Mouse (Mus musculus): ENCODE measurements around the gene Islr.

Gene Islr

GRCm38 (mm10) chr9:58196610-58197567 is 7.2 kb downstream of the Islr start:
- DNase-seq, result no peak

GRCm38 (mm10) chr9:58196141-58196540 is 8.0 kb downstream of the Islr start:
- DNase-seq, result no peak

DNA sequence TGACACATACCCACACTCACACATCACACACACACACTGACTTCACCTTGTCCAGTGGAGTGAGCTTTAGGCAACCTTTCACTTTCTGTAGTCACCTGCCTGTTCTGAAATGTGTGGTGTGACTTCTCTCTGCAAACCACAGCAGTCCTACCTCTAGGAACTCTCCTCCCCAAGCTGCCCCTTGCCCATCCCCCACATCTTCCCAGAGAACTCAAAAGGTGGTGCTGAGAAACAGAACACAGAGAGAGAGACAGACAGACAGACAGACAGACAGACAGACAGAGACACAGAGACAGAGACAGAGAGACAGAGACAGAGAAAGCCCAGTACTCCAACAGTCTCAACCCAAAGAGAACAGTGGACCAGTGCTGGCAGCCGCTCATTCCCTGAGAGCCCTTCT is 8.4 kb downstream of the Islr start:
- no peak for DNase-seq

GRCm38 (mm10) chr9:58194222-58194621 is 9.9 kb downstream of the Islr start:
- DNase-seq, result no peak

DNA sequence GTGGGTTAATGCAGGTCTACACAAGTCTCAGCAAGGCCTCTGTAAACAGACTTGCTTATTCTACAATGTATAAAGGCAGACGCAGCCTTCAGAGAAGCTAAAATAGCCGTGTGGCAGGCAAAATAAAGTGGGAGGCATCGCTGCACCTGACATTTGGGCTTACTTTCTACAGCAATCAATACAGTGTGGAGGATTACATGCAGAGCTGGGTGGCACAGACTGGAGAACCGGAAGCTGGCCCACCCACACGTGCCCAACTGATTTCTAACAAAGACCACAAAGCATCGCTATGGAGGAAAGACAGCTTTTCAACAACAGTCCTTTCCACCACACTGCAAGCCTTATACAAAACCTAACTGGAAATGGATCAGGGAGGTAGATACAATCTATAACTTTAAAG is 19.6 kb downstream of the Islr start:
- DNase-seq, result no peak

- DNase-seq, result no peak
Measured at GRCm38 (mm10) chr9:58179390-58179789, 24.7 kb downstream of the Islr start.

GRCm38 (mm10) chr9:58177165-58177564 is 26.9 kb downstream of the Islr start:
- no peak for DNase-seq

DNA sequence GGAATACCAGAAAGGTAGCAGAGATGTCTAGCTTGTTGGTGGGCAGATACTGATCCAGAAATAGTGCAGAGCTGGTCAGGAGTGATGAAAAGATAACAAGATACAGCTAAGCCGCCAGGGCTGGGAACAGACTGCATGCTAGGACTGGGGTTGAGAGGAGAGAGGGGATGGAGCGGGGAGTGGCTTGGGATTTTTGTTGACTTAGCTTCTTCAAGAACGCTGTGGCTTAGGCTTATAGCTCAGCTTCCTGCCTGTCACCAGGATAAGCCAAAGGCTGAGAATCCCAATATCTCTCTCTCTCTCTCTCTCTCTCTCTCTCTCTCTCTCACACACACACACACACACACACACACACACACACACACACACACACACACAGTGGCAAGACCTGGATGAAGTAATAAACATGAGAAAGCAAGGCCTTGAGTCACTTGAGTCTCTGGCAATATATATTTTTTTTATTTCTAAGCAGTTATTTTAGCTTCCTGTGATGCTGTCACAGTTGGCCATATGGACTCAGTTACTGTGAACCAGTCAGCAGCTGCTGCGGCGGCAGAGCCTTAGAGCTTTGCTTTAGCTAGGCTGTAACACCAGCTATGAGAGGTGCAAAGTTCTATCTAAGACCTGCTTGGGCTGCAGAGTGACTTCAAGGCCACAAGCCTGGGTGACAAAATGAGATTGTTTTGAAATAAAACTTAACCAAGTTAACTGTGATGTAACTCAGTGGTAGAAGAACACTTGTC is 28.2 kb downstream of the Islr start:
- peak; percentile 80 for DNase-seq

DNA sequence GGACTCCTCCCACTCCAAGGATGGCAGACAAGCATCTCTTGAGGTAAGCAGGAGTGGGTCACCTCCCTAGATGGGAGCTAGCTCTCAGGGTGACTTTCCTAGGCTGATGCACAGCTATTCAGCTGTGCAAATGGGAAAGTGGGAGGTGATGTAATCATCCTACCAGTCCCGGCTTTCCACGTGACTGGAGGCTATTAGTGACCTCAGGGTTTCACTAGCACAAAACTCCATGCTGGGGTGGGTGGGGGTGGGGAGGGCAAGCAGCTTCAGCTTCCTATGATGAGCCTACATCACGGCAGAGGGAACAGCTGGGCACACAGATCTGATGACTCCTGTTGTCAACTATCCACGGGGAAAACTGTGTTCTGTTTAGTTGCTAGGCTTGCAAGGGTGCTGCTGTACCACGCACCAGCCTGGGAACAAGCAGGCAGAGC is 29.3 kb downstream of the Islr start:
- DNase-seq, result peak; percentile 61

GRCm38 (mm10) chr9:58172863-58173262 is 31.2 kb downstream of the Islr start:
- no peak for DNase-seq

DNA sequence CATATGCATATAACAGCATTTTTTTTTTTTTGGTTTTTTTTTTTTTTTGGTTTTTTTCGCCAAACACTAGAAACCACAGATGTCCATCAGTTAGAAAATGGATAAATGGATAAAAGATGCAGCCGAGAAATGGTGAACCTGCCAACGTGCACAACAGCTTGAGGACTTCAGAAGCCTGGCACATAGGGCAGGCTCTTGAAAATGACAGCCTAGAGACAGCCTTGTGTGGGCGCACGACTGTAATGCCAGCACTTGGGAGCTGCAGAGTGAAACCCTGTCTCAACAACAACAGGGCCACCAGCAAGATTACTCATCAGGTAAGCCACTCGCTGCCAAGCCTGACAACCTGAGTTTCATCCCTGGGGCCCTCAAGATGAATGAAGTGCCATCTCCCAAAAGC is 34.7 kb downstream of the Islr start:
- DNase-seq, result no peak

DNA sequence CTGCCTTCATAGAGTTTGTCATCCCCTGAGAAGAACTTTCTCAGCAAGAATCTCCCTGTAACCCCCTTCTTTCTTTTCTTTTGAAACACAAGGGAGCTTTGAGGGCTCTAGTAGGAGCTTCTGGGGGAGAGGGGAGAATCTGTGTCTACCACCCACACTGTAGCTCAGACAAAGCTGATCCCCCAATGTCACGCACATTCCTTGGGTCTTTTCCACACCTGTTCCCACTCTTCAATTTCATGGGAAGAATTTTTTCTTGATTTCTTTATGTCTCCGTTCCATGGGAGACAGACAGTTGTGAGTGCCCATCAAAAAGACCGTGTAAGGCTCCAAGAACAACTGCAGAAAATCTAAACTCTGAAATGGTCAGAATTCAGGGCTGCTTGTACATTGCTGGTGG is 35.2 kb downstream of the Islr start:
- no peak for DNase-seq

DNA sequence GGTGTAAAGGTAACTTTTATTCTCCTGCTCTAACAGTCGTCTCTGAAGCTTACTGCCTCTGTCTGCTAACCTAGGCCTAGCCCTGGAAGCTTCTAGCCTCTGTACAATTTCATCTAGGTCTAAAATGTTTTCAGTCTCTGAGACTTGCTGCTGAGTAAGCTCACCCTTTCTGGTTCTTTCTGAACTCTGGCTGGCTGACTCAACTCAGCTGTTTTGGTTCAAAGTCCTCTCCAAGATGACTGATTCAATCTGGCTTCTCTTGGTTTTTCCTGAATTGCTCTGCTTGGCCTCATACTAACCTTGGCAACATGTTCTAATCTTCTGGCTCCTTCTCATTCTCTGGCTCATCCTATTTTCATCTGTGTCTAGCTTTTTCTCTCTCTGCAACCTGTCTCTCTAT is 38.3 kb downstream of the Islr start:
- no peak for DNase-seq

GRCm38 (mm10) chr9:58163146-58163545 is 41.0 kb downstream of the Islr start:
- DNase-seq, result no peak

- no peak for DNase-seq
Measured at GRCm38 (mm10) chr9:58162173-58162572, 41.9 kb downstream of the Islr start.

GRCm38 (mm10) chr9:58160315-58160714 is 43.8 kb downstream of the Islr start:
- DNase-seq, result no peak

GRCm38 (mm10) chr9:58159855-58160254 is 44.3 kb downstream of the Islr start:
- DNase-seq, result peak; percentile 66

DNA sequence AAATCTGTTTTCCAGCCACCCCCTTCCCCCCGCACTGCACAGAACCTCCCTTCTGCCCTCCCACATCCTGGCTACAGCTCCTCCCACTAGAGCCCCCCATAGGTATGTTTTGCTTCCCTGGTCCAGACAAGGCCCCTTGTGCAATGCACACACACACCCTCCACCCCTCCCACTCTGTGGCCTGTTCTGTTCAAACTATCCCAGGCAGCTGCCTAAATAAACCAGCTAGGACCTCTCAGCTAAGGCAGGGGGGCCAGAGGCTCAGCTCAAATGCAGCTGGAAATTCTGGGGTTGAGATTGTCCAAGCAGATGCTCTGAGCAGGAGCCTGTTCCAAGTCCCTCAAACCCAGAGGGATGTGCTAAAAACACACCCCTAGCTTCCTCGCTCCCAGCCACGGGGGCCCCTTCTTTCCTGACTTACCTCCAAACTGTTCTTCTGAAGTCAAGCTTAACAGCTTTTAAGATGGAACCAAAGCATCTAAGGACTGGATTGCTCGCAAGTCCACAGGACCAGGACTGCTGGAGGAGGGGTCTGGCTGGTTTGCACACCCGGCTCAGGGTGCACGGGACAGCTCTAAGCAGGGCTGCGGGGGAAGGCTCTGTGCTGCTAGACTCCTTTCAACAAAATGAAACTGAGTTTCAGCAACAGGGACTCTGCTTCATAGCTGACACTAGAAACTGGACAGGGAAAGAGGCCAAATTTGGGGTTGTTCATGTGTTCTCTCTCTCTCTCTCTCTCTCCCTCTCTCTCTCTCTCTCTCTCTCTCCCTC is 45.4 kb downstream of the Islr start:
- peak; percentile 14 for DNase-seq

DNA sequence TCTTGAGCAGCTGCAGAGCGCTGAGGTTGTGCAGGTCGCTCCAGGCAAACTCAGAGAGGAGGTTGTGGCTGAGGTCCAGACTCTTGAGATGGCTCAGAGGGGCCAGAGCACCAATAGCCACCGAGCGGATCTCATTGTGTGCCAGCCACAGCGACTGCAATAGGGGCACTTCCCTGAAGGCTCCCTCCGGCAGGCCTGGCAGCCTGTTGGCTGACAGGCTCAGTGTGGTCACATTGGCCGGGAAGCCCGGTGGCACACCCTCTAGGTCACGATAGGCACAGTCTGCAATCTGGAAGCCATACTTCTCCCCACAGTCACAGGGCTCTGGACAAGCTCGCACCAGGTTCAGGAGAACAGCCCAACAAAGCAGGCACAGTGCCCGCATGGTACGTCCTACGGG is 46.3 kb downstream of the Islr start:
- DNase-seq, result no peak

DNA sequence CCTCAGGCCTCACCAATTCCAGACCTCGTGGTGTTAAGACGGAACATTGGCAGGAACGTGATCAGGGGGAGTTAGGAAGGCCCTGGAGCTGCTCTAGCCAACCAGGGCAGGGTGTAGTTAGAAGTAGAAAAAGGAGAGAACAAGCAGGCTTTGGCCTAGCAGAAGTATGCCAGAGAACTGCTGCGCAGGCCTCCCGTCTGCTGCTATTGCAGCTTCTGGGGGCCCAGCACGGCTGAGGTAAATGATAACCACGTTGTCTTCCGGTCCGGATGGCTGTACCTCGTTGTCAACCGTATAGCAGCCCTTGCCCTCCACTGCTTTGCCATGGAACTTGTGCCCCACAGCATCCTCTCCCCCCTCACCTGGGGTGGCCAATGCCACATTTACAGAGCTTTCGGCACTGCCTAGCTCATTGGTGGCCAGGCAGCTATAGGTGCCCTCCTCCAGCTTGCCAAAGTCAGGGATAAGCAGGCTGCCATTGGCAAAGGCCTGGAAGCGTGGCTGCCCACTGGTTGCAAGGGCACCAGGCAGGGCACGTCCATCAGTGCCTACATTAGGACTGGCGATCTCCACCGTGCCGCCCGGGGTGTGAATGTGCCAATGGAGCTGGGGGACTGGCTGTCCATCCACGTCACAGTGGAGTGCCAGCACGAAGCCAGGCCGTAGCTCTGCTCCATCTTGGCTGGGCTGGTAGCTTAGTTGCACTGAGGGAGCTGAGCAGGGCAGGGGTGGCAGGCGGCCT is 47.1 kb downstream of the Islr start:
- DNase-seq, result no peak

DNA sequence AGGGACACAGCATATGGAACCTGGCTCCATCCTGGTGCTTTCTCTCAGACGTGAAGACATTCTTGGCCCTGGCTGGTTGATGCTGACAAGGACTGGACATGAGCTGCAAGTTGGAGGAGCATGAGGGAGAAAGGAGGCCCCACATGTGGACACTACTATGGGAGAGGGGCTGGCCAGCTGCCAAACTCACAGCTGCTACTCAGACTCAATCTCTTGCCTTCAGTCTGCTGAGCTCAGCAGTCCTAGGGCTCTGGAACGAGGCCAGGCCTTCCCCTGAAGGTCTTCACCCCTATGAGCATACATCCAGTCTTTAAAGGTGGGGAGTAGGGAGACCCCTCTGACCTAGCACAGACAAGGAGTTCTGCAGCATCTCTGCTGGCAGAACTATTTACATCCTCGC is 48.7 kb downstream of the Islr start:
- DNase-seq, result no peak

DNA sequence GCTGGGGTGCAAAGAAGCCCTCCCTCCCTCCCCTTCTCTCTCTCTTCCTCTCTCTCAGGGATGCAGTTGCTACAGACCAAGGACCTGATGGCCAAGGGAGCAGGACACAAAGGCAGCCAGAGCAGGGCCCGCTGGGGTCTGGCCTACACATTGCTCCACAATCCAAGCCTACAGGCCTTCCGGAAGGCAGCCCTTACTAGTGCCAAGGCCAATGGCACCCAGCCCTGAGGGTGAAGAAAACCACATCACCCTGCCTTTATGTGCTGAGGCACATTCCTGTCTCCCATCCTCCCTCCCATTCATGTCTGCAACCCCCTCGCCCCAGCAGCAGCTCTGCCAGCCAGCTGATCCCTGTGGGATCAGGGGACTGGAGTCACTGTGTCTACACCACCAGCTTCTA is 51.0 kb downstream of the Islr start:
- no peak for DNase-seq
